Mouse (Mus musculus): Measurements from ENCODE around the gene Egfl7. TPM values are rescaled to one million over a fixed set of nuclear protein-coding genes. Genes with fewer than 3 reads are reported as not detected.

The Egfl7 gene
- polyA plus RNA-seq, 1 experiment from 2014 or later: 53.0 TPM

DNA sequence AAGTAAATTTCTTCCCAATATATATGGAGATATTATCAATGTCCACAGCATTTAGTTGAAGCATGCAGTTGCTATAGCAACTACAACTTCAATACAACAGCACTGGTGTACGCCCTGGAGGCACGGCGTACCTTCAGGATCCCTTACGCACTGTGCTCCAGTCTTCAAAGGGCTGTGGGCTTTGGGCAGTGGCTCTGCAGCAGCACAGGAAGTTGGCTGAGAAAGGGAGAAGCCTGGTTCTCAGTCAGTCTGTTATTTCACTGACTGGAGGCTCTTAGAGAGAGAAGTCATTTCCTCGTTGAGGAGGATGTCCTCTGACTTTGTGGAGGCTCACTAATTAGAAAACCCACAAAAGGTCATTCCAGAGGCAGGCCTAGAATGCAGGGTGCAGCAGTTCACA, 43.2 kb downstream of the Egfl7 start:
- Histone ChIP-seq H3K9me3 (ENCODE audit: low read length) (no peaks in the 10 kb centered on the region), H3K27me3 (ENCODE audit: insufficient read depth, low read length) (peaks cover 6% of the 10 kb centered on the region; the same call in 1 of the 2 replicates), H3K4me3 (ENCODE audit: low read depth, low read length) (no peak overlapping the region), H3K9ac (replicated peaks) (no peak overlapping the region), H3K4me1 (ENCODE audit: insufficient read depth) (peaks cover 2% of the 10 kb centered on the region; the same call in 1 of the 2 replicates), H3K27ac (ENCODE audit: low read depth) (no peak overlapping the region), H3K4me2 (ENCODE audit: low read depth, low read length) (no peak overlapping the region), H3K36me3 (replicated peaks; ENCODE audit: insufficient read depth, low read length) (no peaks in the 10 kb centered on the region)
- DNase-seq (no peak), ATAC-seq (no peak)
- 51% methylated on average over 5 of the region's 5 CpGs for WGBS (ENCODE audit: insufficient replicate concordance)
- TF ChIP-seq EP300 (IDR thresholded peaks at IDR 0.05; ENCODE audit: low read depth) (no peak), CTCF (IDR thresholded peaks at IDR 0.05; ENCODE audit: low read depth) (no peak)

DNA sequence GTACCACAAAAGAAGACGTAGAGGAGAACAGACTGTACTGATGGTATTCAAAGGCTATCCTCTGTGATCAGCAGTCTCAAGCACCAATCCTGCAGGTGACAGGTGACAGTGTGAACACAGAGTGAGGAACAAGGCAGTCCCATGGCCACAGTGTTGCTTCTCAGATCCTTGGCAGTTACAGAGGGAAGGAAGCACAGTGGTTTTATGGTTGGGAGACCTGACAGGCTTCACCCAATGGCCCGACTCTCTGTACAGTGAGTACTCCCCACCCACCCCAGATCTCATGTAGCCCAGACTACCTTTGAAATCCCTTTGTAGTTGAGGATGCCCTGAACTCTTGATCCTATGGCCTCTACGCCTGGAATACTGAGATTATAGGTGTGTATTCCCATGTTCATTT, 45.6 kb downstream of the Egfl7 start:
- WGBS (ENCODE audit: insufficient replicate concordance): 65% methylated on average over 3 of the region's 3 CpGs
- Histone ChIP-seq H3K27me3 (ENCODE audit: insufficient read depth, low read length) (peaks cover 6% of the 10 kb centered on the region; the same call in 1 of the 2 replicates), H3K4me1 (ENCODE audit: insufficient read depth) (peaks cover 9% of the 10 kb centered on the region)

DNA sequence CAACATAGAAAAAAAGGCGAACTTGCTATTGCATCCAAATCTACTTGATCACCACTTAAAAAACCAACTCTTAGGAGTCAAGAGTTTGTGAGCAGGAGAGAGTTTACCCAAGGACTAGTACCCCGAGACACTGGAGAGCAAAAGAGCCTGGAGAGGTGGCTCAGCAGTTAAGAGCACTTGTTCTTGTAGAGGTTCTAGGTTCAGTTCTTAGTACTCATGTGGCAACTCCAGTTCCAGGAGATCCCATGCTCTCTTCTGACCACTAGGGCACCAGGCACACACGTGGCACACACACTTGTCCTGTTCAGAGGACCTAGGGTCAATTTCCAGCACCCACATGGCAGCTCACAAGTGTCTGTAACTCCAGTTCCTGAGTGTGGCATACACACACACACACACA, 46.3 kb downstream of the Egfl7 start:
- Histone ChIP-seq H3K36me3 (replicated peaks; ENCODE audit: insufficient read depth, low read length) (no peaks in the 10 kb centered on the region), H3K27me3 (ENCODE audit: insufficient read depth, low read length) (peaks cover 6% of the 10 kb centered on the region; the same call in 1 of the 2 replicates), H3K9me3 (ENCODE audit: low read length) (no peaks in the 10 kb centered on the region), H3K4me2 (ENCODE audit: low read depth, low read length) (no peak overlapping the region), H3K9ac (replicated peaks) (no peak overlapping the region), H3K4me3 (ENCODE audit: low read depth, low read length) (no peak overlapping the region), H3K4me1 (ENCODE audit: insufficient read depth) (peaks cover 9% of the 10 kb centered on the region), H3K27ac (ENCODE audit: low read depth) (no peak overlapping the region)
- 52% methylated on average over 3 of the region's 3 CpGs for WGBS (ENCODE audit: insufficient replicate concordance)
- no peak for DNase-seq
- TF ChIP-seq CTCF (IDR thresholded peaks at IDR 0.05; ENCODE audit: low read depth) (0 out of 2 replicates have a peak, but pooled peaks have one; percentile 17), EP300 (IDR thresholded peaks at IDR 0.05; ENCODE audit: low read depth) (no peak)
- no peak for ATAC-seq

More for the DNA sequence above, 45.6 kb downstream of the Egfl7 start:
- H3K4me2 ChIP-seq (ENCODE audit: low read depth, low read length): no peak overlapping the region
- no peak overlapping the region for H3K4me3 ChIP-seq (ENCODE audit: low read depth, low read length)
- no peaks in the 10 kb centered on the region for H3K9me3 ChIP-seq (ENCODE audit: low read length)
- ATAC-seq: no peak
- TF ChIP-seq CTCF (IDR thresholded peaks at IDR 0.05; ENCODE audit: low read depth) (no peak), EP300 (IDR thresholded peaks at IDR 0.05; ENCODE audit: low read depth) (no peak)
- DNase-seq: no peak
- H3K36me3 ChIP-seq (replicated peaks; ENCODE audit: insufficient read depth, low read length): no peaks in the 10 kb centered on the region
- H3K9ac ChIP-seq (replicated peaks): no peak overlapping the region
- H3K27ac ChIP-seq (ENCODE audit: low read depth): no peak overlapping the region

DNA sequence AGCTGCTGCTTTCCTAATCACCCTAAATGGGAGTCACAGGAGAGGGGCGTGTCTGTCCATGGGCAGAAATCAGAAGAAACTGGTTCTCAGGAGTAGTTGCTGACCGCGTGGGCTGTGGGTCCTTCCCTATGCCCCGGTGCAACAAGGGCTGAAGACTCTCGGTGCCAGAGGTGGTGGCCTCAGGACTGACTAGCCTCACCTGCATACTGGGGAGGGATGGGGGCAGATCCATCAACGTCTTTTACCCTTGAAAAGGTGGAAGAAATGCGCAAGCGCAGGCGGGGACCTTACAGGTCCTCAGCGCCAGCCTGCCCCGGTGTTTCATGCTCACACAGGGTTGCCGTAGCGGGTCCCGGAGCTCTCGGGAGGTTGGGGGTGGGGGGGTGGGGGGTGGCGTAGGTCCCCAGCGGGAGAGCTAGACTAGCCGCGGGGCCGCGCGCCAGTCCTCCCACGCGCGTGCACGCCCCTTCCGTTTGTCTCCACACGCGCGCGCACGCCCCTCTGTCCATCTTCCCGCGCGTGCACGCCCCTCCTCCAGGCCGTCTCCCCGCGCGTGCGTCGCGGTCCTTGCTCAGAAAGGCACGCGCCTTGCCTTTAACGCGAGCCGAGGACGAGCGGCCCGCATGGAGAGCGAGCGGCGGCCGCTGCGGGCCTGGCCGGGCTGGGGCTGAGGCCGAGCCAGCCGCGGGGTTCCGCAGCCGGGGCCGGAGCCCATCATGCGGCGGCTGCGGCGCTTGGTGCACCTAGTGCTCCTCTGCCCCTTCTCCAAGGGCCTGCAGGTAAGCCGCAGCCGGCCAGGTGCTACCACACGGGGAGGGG, 48.3 kb downstream of the Egfl7 start, which contains the start of gene Fam69b:
Fam69b (plus strand) TSS at position 537 of the 819 bp plus-strand sequence.
- Histone ChIP-seq H3K9ac (replicated peaks) (peak within 1 kb of the TSS; percentile 57), H3K4me3 (ENCODE audit: low read depth, low read length) (peak within 1 kb of the TSS; percentile 56), H3K9me3 (ENCODE audit: low read length) (no peaks in the 10 kb centered on the region), H3K4me2 (ENCODE audit: low read depth, low read length) (peak within 1 kb of the TSS; percentile 92), H3K4me1 (ENCODE audit: insufficient read depth) (peaks cover 9% of the 10 kb centered on the region), H3K36me3 (replicated peaks; ENCODE audit: insufficient read depth, low read length) (no peaks in the 10 kb centered on the region), H3K27me3 (ENCODE audit: insufficient read depth, low read length) (peaks cover 6% of the 10 kb centered on the region; the same call in 1 of the 2 replicates), H3K27ac (ENCODE audit: low read depth) (no peak within 1 kb of the TSS)
- peak; percentile 62 for DNase-seq
- peak; percentile 47 for ATAC-seq
- 3% methylated on average over 70 of the region's 70 CpGs for WGBS (ENCODE audit: insufficient replicate concordance)
- TF ChIP-seq CTCF (IDR thresholded peaks at IDR 0.05; ENCODE audit: low read depth) (no peak), EP300 (IDR thresholded peaks at IDR 0.05; ENCODE audit: low read depth) (no peak)

DNA sequence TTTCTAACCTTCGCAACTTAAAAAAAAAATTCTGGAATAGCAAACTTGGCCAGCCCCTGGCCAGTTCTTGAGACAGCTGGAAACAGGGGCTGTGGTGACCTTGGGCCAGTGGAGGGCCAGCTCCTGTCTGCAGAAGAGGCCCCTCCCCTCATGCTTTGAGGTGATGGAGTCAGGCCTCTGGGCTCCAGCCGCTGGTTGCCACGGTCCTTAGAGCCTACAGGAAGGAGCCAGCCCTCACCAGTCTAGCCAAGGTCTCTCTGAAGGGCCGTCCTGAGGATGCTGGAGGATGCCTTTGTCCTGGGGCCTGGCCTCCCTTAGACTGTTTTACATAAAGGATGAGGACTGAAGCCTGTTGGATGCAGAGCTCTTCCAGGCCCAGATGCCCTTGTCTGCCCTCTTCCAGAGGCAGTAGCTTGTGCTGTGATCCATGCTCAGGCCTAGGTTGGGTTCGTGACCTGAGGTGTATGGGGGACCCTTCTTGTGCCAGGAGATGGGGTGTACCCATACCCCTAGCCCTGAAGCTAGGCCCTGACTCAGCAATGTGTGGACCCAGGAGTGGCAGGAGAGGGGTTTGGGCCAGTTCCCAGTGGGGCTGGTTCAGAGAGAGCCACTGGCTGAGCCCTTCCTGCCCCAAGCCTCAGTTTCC, 49.1 kb downstream of the Egfl7 start:
- TF ChIP-seq CTCF (IDR thresholded peaks at IDR 0.05; ENCODE audit: low read depth) (no peak), EP300 (IDR thresholded peaks at IDR 0.05; ENCODE audit: low read depth) (no peak)
- Histone ChIP-seq H3K27ac (ENCODE audit: low read depth) (no peak overlapping the region), H3K4me1 (ENCODE audit: insufficient read depth) (peaks cover 9% of the 10 kb centered on the region), H3K9me3 (ENCODE audit: low read length) (no peaks in the 10 kb centered on the region), H3K36me3 (replicated peaks; ENCODE audit: insufficient read depth, low read length) (no peaks in the 10 kb centered on the region), H3K4me2 (ENCODE audit: low read depth, low read length) (peak overlapping the region; percentile 92), H3K27me3 (ENCODE audit: insufficient read depth, low read length) (peaks cover 6% of the 10 kb centered on the region; the same call in 1 of the 2 replicates), H3K9ac (replicated peaks) (peak overlapping the region; percentile 57), H3K4me3 (ENCODE audit: low read depth, low read length) (peak overlapping the region; percentile 56)
- peak; percentile 5; the same call in 1 of the 2 replicates for ATAC-seq
- WGBS (ENCODE audit: insufficient replicate concordance): 31% methylated on average over 5 of the region's 5 CpGs
- no peak for DNase-seq
